Mouse (Mus musculus) heart, postnatal 0 days (tissue): Measurements from ENCODE around the gene Setdb1. TPM values are rescaled to one million over a fixed set of nuclear protein-coding genes. Genes with fewer than 3 reads are reported as not detected.
A peak's percentile ranks its signal among the peaks of the same experiment; 100 is the strongest.
"Not testable (repeated sequence)": the region's sequence is repeated elsewhere in the genome, so short reads cannot be mapped to it uniquely, and the experiment has no call there.

Experiments used
- ATAC-seq: fragments of 200-750 bp; cut with Nextera tagmentation; 2 replicates; pipeline ENCODE4 v1.8.0; 2017; ENCODE audit warnings: low read depth, moderate number of reproducible peaks, moderate library complexity; ENCODE audit not compliant: insufficient read depth
- DNase-seq: peaks from one replicate; pipeline ENCODE4 v3.0.0-alpha.2; 2016; ENCODE audit warnings: low spot score
- H3K27ac ChIP-seq: fragments of 300-500 bp; sonication (generic); 2 replicates; pipeline ENCODE4 v1.5.1; 2014; ENCODE audit warnings: low read depth, mild to moderate bottlenecking
- H3K27me3 ChIP-seq: fragments of 300-500 bp; sonication (generic); 2 replicates; pipeline ENCODE4 v1.6.1; 2014; ENCODE audit warnings: low read length, mixed read lengths; ENCODE audit not compliant: control insufficient read depth, insufficient read depth
- H3K36me3 ChIP-seq: fragments of 300-500 bp; sonication (generic); replicated peaks from 2 replicates; pipeline ENCODE4 v1.6.1; 2014; ENCODE audit warnings: low read length, mixed read lengths; ENCODE audit not compliant: control insufficient read depth, insufficient read depth
- H3K4me1 ChIP-seq: fragments of 300-500 bp; sonication (generic); 2 replicates; pipeline ENCODE4 v1.6.1; 2014; ENCODE audit warnings: antibody characterized with exemption; ENCODE audit not compliant: control insufficient read depth, insufficient read depth
- H3K4me2 ChIP-seq: fragments of 300-500 bp; sonication (generic); 2 replicates; pipeline ENCODE4 v1.6.1; 2014; ENCODE audit warnings: low read depth, mild to moderate bottlenecking, low read length, moderate library complexity
- H3K4me3 ChIP-seq: fragments of 300-500 bp; sonication (generic); 2 replicates; pipeline ENCODE4 v1.5.1; 2014; ENCODE audit warnings: low read depth, low read length
- H3K9ac ChIP-seq: fragments of 300-500 bp; sonication (generic); replicated peaks from 2 replicates; pipeline ENCODE4 v1.6.1; 2014; ENCODE audit warnings: low read depth, low read length, mixed read lengths
- H3K9me3 ChIP-seq: fragments of 300-500 bp; sonication (generic); replicated peaks from 2 replicates; pipeline ENCODE4 v1.6.1; 2016; ENCODE audit warnings: low read length; ENCODE audit not compliant: control insufficient read depth
- CTCF ChIP-seq: IDR thresholded peaks from 2 replicates; pipeline ENCODE4 v1.5.1; 2016; ENCODE audit warnings: antibody characterized with exemption, control low read depth, low read depth
- EP300 ChIP-seq: IDR thresholded peaks from 2 replicates; pipeline ENCODE4 v1.6.1; 2016; ENCODE audit warnings: antibody characterized with exemption, low read depth
- WGBS: fragments of 180-500 bp; shearing (Covaris S2); extraction: QIAGEN DNeasy Blood & Tissue Kit; methylation state at CpG from one replicate; pipeline ENCODE4 v1.1.7; 2014; 5-methylcytosine and 5-hydroxymethylcytosine counted together
- polyA plus RNA-seq: library from polyadenylated mRNA; unstranded; fragments of >200 nt; fragmentation: Nextera tagmentation; extraction: Ambion mirVana; gene quantifications from 2 replicates; pipeline ENCODE4 v1.2.1, GENCODE M21; 2015
- total RNA-seq: library from RNA; depleted of rRNA; stranded (reverse); fragments of >200 nt; gene quantifications from 2 replicates; pipeline ENCODE4 v1.2.3, GENCODE M21; 2014; ENCODE audit warnings: low replicate concordance; rRNA removed

Gene Setdb1
- total RNA-seq (9.5 and 11.3 TPM in 2 replicates), polyA plus RNA-seq (7.9 and 8.0 TPM in 2 replicates)

DNA sequence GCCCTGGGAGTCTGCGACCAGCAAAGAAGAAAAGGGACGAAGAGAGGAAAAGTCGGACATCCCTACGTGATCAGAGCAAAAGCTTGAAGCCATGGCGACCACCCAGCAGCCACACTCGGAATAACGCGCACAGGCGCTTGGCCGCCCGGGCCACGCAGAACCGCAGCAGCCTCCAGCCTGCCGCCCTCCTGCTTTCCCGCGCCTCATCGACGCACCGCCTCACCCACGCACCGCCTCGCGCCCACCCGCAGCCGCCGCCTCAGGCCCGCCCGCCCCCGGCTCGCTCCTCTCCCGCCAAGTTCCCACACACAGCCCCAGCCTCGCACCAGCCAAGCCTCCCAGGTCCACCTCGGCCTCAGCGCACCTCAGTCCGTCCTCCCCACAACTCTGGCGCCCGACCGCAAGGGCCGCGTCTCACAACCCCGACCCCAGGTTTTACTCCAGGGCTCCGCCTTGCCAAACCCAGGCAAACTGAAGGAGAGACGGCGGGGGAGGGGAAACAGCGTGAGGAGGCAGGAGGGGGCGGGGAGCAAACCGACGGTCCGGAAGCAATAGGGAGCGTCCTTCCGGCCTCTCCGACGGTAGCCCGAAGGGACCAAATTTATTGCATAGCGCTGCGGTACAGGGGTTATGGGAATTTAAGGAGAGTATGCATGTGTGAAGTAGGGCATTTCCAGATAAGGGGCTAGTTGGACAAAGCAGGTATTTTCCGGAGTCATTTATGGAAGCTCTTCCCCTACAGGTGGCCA, at the start of gene Setdb1:
TSS of gene Setdb1 (minus strand) at position 502 of the 749 bp plus-strand sequence.
- H3K9ac ChIP-seq, result peak within 1 kb of the TSS; percentile 52
- not testable (repeated sequence) for H3K27ac ChIP-seq, H3K27me3 ChIP-seq, H3K4me1 ChIP-seq, H3K9me3 ChIP-seq
- H3K4me3 ChIP-seq, result peak within 1 kb of the TSS; percentile 56
- peak; percentile 45; the same call in 1 of the 2 replicates for TF ChIP-seq EP300
- peaks cover 18% of the 10 kb centered on the region for H3K36me3 ChIP-seq
- H3K4me2 ChIP-seq, result peak within 1 kb of the TSS; percentile 62
- ATAC-seq (peak; percentile 95), DNase-seq (peak; percentile 91)
- WGBS, result under 1% methylated on average over 31 of the region's 57 CpGs

DNA sequence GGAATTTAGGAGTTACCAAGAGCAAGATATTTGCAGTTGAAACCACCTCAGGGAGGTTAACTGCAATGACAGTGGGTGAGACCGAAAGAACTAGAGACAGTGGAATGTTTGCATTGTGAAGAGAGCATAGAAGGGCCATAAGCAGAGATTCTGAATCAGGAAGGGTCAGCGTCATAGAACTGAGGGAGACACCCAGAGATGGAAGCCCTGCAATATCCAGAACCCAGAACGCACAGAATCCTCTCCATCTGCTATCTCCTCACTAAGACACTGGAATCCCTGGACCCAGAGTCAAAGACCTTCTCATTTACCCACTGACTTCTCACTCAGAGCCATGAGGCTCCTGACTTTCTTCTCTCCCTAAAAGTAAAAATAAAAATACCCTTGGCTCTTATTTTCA, 45.7 kb upstream of the Setdb1 start, which contains the start of gene 4930558C23Rik:
TSS of gene 4930558C23Rik (minus strand) at position 101 of the 400 bp plus-strand sequence.
- Histone ChIP-seq H3K36me3 (no peaks in the 10 kb centered on the region), H3K9ac (no peak within 1 kb of the TSS), H3K27me3 (no peaks in the 10 kb centered on the region), H3K4me1 (no peaks in the 10 kb centered on the region), H3K4me2 (no peak within 1 kb of the TSS), H3K27ac (no peak within 1 kb of the TSS), H3K4me3 (no peak within 1 kb of the TSS), H3K9me3 (no peaks in the 10 kb centered on the region)
- no peak for TF ChIP-seq EP300
- TF ChIP-seq CTCF, result no peak
- 89% methylated on average over 3 of the region's 3 CpGs for WGBS
- ATAC-seq (no peak), DNase-seq (no peak)

DNA sequence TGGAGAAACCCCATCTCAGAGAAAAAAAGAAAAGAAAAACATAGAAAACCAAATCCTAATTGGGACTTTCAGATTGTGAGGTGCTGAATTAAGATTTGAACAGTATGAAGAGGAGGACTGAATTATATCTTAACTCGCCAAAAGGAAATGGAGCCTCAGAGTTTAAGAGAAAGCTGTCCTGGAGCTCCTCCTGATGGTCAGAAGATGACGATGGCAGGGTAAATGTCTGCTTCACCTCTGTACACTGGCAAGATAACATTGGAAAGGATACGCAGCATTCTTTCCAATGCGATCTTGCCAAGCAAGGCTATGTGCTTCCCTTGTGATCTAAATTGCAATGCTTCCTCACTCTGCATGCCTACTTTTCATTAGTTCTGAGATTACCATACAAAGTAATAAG, 37.4 kb upstream of the Setdb1 start:
- H3K36me3 ChIP-seq, result no peaks in the 10 kb centered on the region
- no peak overlapping the region for H3K27ac ChIP-seq
- 69% methylated on average over 4 of the region's 4 CpGs for WGBS
- no peaks in the 10 kb centered on the region for H3K27me3 ChIP-seq
- H3K9ac ChIP-seq, result no peak overlapping the region
- TF ChIP-seq CTCF (peak; percentile 40), EP300 (no peak)
- no peak overlapping the region for H3K4me3 ChIP-seq
- ATAC-seq, result no peak
- peak; percentile 10 for DNase-seq
- H3K4me1 ChIP-seq, result no peaks in the 10 kb centered on the region
- H3K4me2 ChIP-seq, result no peak overlapping the region
- H3K9me3 ChIP-seq, result peaks cover 5% of the 10 kb centered on the region; the same call in 1 of the 2 replicates

DNA sequence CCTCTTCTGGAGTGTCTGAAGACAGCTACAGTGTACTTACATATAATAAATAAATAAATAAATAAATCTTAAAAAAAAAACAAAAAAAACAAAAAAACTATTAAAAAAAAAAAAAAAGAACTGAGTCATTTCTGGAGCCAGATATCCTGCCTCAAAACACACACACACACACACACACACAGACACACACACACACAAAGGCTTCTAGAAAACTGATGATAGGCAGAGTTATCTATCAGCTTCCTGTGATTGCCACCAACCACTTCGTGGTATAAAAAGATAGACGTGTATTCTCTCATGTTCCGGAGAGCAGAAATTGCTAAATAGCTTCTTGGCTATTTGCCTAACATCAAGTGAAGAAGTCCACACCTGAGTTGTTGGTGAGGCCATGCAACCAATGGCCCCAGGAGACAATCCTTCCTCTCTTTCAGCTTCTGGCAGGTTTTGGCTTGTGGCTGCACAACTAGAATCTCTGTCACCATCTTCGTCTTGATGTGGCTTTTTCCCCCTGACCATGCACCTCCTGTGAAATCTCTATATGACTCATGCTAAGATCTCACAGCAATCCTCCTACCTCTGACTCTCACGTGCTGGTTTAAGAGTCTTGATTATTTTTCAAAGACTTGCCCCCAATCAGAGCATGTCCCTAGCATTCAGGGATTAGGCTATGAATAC, 28.5 kb upstream of the Setdb1 start:
- H3K27me3 ChIP-seq, result no peaks in the 10 kb centered on the region
- no peaks in the 10 kb centered on the region for H3K36me3 ChIP-seq
- ATAC-seq, result no peak
- no peak for DNase-seq
- H3K9ac ChIP-seq, result no peak overlapping the region
- H3K27ac ChIP-seq, result no peak overlapping the region
- no peaks in the 10 kb centered on the region for H3K4me1 ChIP-seq
- H3K9me3 ChIP-seq, result no peaks in the 10 kb centered on the region
- no peak overlapping the region for H3K4me3 ChIP-seq
- WGBS, result 63% methylated on average over 5 of the region's 5 CpGs
- H3K4me2 ChIP-seq, result no peak overlapping the region
- TF ChIP-seq EP300 (no peak), CTCF (no peak)

DNA sequence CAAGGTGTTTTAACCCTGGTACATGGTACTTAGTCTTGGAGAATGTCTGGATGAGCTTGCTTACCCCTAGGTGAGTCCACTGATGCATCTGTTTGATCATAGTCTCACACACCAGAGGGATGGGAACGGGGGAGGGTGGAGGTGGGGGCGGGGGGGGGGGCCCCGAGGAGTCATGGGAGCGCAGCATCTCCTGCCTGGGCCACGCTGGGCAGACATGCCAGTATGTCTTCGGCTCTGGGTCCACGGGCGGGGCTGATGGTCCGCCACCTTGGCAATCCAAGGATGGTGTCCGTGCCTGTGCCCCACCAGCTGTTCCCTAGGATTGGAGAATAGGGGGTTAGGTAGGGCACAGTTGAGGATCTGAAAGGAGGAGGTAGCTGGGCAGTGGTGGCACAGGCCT, 16.2 kb upstream of the Setdb1 start:
- DNase-seq (no peak), ATAC-seq (no peak)
- Histone ChIP-seq H3K27ac (no peak overlapping the region), H3K36me3 (no peaks in the 10 kb centered on the region), H3K4me1 (no peaks in the 10 kb centered on the region), H3K9me3 (peaks cover 7% of the 10 kb centered on the region; the same call in 1 of the 2 replicates), H3K4me3 (no peak overlapping the region), H3K27me3 (no peaks in the 10 kb centered on the region), H3K9ac (no peak overlapping the region), H3K4me2 (no peak overlapping the region)
- WGBS, result 81% methylated on average over 10 of the region's 10 CpGs
- TF ChIP-seq EP300 (no peak), CTCF (no peak)
